Mouse (Mus musculus): ENCODE data around the gene Plcxd2. TPM values are rescaled to one million over a fixed set of nuclear protein-coding genes. Genes with fewer than 3 reads are reported as not detected.

The Plcxd2 gene
- 0.03 and 0.15 TPM in 2 replicates for polyA plus RNA-seq (2012; ENCODE audit: low replicate concordance)

DNA sequence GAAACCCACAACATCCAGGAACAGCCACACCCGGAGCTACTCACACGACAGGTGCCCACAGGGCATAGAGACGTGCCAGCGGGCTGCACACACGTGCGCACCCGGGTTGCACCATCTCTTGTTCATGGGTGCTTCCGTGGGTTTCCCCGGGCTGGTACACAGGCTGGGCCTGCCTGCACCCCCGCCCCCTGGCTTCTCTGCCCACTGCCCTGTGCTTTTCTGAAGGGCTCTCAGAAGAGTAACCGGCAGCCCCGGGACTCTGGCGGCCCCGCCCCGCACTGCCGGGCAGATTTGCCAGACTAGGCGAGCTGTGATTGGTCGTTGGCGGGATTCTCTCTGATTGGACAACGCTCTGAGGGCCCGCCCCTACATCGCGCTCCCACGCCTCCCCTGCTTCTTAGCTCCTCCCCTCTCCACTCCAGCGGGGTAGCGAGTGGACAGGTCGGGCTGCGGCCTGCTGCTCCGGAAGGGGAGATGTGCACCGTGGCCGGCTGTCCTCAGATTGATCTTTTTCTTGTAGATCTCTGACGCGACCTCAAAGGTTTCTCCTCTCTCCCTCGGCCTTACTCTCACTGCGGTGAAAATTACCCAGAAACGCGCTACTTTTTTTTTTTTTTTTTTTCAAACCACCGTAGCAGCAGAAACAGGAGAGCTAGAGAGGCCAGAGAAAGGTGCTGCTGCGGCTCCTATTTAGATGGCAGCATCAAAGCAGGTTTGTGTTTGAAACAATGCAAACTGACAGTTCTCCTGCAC lies at the start of gene Plcxd2:
Plcxd2 (minus strand) TSS at position 66 of the 753 bp plus-strand sequence.

DNA sequence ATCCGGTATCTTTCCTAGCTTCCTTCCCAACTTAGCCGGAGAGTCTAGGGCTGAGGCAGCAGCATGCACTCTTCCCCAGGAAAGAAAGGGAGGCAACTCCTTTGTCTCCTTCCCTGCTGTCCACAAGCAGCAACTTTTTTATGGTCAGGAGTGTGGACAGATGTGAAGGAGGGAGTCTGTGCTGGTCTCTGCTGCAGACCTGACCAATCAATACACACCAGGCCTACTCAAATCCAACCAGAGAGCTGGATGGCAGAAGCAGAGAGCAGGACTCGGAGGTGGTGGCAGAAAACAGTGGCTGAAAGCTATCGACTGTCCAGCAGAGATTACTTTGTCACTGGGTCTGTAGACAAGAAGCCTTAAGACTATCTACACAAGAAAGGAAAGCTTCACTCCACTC lies 56.6 kb downstream of the Plcxd2 start, which contains the start of gene Phldb2:
Phldb2 (minus strand) TSS at position 205 of the 400 bp plus-strand sequence.

Other genes starting within 250 kb of the Plcxd2 start
- 0.05 and 0.99 TPM in 2 replicates for gene Phldb2, start 56.6 kb downstream of the Plcxd2 start, polyA plus RNA-seq (2012; ENCODE audit: low replicate concordance)
- 0.10 and 0.49 TPM in 2 replicates for gene Cd96, start 110.0 kb upstream of the Plcxd2 start, polyA plus RNA-seq (2012; ENCODE audit: low replicate concordance)
- gene Gm4737, start 144.9 kb upstream of the Plcxd2 start, polyA plus RNA-seq (2012; ENCODE audit: low replicate concordance), result 54.9 and 120 TPM in 2 replicates